Mouse (Mus musculus) liver, embryonic 16.5 days (tissue): Measurements from ENCODE around the gene Ackr2. TPM values are rescaled to one million over a fixed set of nuclear protein-coding genes. Genes with fewer than 3 reads are reported as not detected.

Experiments used
- ATAC-seq: fragments of 200-750 bp; cut with Nextera tagmentation; 2 replicates; pipeline ENCODE4 v1.8.0; 2017; ENCODE audit warnings: low read depth, mild to moderate bottlenecking, moderate number of reproducible peaks, moderate library complexity
- H3K27ac ChIP-seq: fragments of 300-500 bp; sonication (generic); 2 replicates; pipeline ENCODE4 v1.5.1; 2014; ENCODE audit warnings: mild to moderate bottlenecking, low read length
- H3K27me3 ChIP-seq: fragments of 300-500 bp; sonication (generic); 2 replicates; pipeline ENCODE4 v1.6.1; 2014; ENCODE audit warnings: low read depth, low read length, mixed read lengths; ENCODE audit not compliant: control insufficient read depth, insufficient read depth
- H3K36me3 ChIP-seq: fragments of 300-500 bp; sonication (generic); 2 replicates; pipeline ENCODE4 v1.6.1; 2014; ENCODE audit warnings: mild to moderate bottlenecking; ENCODE audit not compliant: control insufficient read depth, insufficient read depth
- H3K4me1 ChIP-seq: fragments of 300-500 bp; sonication (generic); 2 replicates; pipeline ENCODE4 v1.6.1; 2014; ENCODE audit warnings: low read depth, low read length, mixed read lengths; ENCODE audit not compliant: control insufficient read depth
- H3K4me2 ChIP-seq: fragments of 300-500 bp; sonication (generic); 2 replicates; pipeline ENCODE4 v1.6.1; 2014; ENCODE audit warnings: low read depth, low read length, mixed read lengths
- H3K4me3 ChIP-seq: fragments of 300-500 bp; sonication (generic); 2 replicates; pipeline ENCODE4 v1.5.1; 2014; ENCODE audit warnings: low read depth, mild to moderate bottlenecking, low read length
- H3K9ac ChIP-seq: fragments of 300-500 bp; sonication (generic); 2 replicates; pipeline ENCODE4 v1.6.1; 2014; ENCODE audit warnings: low read depth, low read length
- H3K9me3 ChIP-seq: fragments of 300-500 bp; sonication (generic); replicated peaks from 2 replicates; pipeline ENCODE4 v1.6.1; 2016; ENCODE audit warnings: low read length; ENCODE audit not compliant: control insufficient read depth
- WGBS: fragments of 180-500 bp; shearing (Covaris S2); extraction: QIAGEN DNeasy Blood & Tissue Kit; methylation state at CpG from one replicate; pipeline ENCODE4 v1.1.7; 2014; ENCODE audit not compliant: insufficient replicate concordance; 5-methylcytosine and 5-hydroxymethylcytosine counted together
- polyA plus RNA-seq: library from polyadenylated mRNA; unstranded; fragments of >200 nt; fragmentation: Nextera tagmentation; extraction: Ambion mirVana; gene quantifications from 2 replicates; pipeline ENCODE4 v1.2.1, GENCODE M21; 2015

The Ackr2 gene
- polyA plus RNA-seq, 1 experiment from 2014 or later = 0.72 TPM

- Histone ChIP-seq H3K4me3 (peak overlapping the region; percentile 20), H3K4me1 (peaks cover 7% of the 10 kb centered on the region), H3K36me3 (no peaks in the 10 kb centered on the region), H3K27me3 (no peaks in the 10 kb centered on the region), H3K27ac (peak overlapping the region; percentile 85), H3K4me2 (peak overlapping the region; percentile 33), H3K9ac (no peak overlapping the region), H3K9me3 (no peaks in the 10 kb centered on the region)
- peak; percentile 81 for ATAC-seq
- WGBS = 50% methylated on average over 8 of the region's 8 CpGs
These were observed 25.3 kb downstream of the Ackr2 start for GRCm38 (mm10) chr9:121923443-121923842.

GRCm38 (mm10) chr9:121923906-121924305, 25.8 kb downstream of the Ackr2 start:
- H3K9me3 ChIP-seq = no peaks in the 10 kb centered on the region
- H3K27ac ChIP-seq = peak overlapping the region; percentile 85
- no peaks in the 10 kb centered on the region for H3K27me3 ChIP-seq
- peaks cover 7% of the 10 kb centered on the region for H3K4me1 ChIP-seq
- ATAC-seq = peak; percentile 10; the same call in 1 of the 2 replicates
- 65% methylated on average over 5 of the region's 5 CpGs for WGBS
- H3K4me2 ChIP-seq = peak overlapping the region; percentile 33
- peak overlapping the region; percentile 20 for H3K4me3 ChIP-seq
- H3K9ac ChIP-seq = peak overlapping the region; percentile 10; the same call in 1 of the 2 replicates
- H3K36me3 ChIP-seq = no peaks in the 10 kb centered on the region

- H3K27ac ChIP-seq = peak overlapping the region; percentile 85; the same call in 1 of the 2 replicates
- H3K36me3 ChIP-seq = no peaks in the 10 kb centered on the region
- H3K4me2 ChIP-seq = no peak overlapping the region
- H3K9me3 ChIP-seq = no peaks in the 10 kb centered on the region
- H3K4me3 ChIP-seq = no peak overlapping the region
- no peak overlapping the region for H3K9ac ChIP-seq
- H3K27me3 ChIP-seq = no peaks in the 10 kb centered on the region
- no peak for ATAC-seq
- 58% methylated on average over 9 of the region's 9 CpGs for WGBS
- peaks cover 7% of the 10 kb centered on the region for H3K4me1 ChIP-seq
These were observed 26.9 kb downstream of the Ackr2 start for GRCm38 (mm10) chr9:121924901-121925560.

GRCm38 (mm10) chr9:121925959-121926358, 27.8 kb downstream of the Ackr2 start:
- H3K9ac ChIP-seq = no peak overlapping the region
- H3K27me3 ChIP-seq = no peaks in the 10 kb centered on the region
- H3K4me2 ChIP-seq = no peak overlapping the region
- H3K9me3 ChIP-seq = no peaks in the 10 kb centered on the region
- H3K27ac ChIP-seq = no peak overlapping the region; the same call in 1 of the 2 replicates
- peaks cover 7% of the 10 kb centered on the region for H3K4me1 ChIP-seq
- H3K36me3 ChIP-seq = no peaks in the 10 kb centered on the region
- H3K4me3 ChIP-seq = no peak overlapping the region
- 47% methylated on average over 8 of the region's 8 CpGs for WGBS
- no peak for ATAC-seq

- H3K9ac ChIP-seq = no peak overlapping the region
- no peaks in the 10 kb centered on the region for H3K36me3 ChIP-seq
- no peak overlapping the region for H3K4me3 ChIP-seq
- peaks cover 7% of the 10 kb centered on the region for H3K4me1 ChIP-seq
- H3K27ac ChIP-seq = peak overlapping the region; percentile 40
- H3K4me2 ChIP-seq = no peak overlapping the region
- no peaks in the 10 kb centered on the region for H3K9me3 ChIP-seq
- H3K27me3 ChIP-seq = no peaks in the 10 kb centered on the region
- ATAC-seq = peak; percentile 77
- WGBS = 35% methylated on average over 11 of the region's 11 CpGs
These were observed 28.7 kb downstream of the Ackr2 start for GRCm38 (mm10) chr9:121926634-121927405.

DNA sequence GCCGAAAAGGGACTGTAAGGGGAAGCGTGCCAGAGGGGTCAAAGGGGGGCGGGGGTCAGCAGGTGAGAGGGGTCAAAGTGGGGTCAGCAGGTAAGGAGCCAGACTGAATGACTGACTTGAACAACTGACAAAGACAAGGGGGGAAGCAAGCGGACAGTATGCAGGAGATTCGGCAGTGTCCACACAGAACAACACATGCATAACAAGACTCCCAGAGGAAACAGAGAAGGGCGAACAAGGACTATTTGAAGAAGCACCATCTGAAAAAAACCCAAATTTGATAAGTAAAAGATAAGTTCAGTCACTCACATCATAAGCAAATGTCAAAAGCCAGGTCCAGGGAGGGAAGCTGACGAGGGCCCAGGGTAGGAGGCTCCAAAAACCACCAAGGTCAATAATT, 29.6 kb downstream of the Ackr2 start:
- H3K4me3 ChIP-seq = no peak overlapping the region
- 59% methylated on average over 7 of the region's 7 CpGs for WGBS
- no peak overlapping the region for H3K27ac ChIP-seq
- no peaks in the 10 kb centered on the region for H3K9me3 ChIP-seq
- peaks cover 7% of the 10 kb centered on the region for H3K4me1 ChIP-seq
- no peak overlapping the region for H3K4me2 ChIP-seq
- no peaks in the 10 kb centered on the region for H3K36me3 ChIP-seq
- no peak overlapping the region for H3K9ac ChIP-seq
- H3K27me3 ChIP-seq = no peaks in the 10 kb centered on the region
- ATAC-seq = no peak

GRCm38 (mm10) chr9:121928498-121928897, 30.3 kb downstream of the Ackr2 start:
- Histone ChIP-seq H3K4me3 (no peak overlapping the region), H3K27ac (no peak overlapping the region), H3K4me1 (peaks cover 7% of the 10 kb centered on the region), H3K9ac (no peak overlapping the region), H3K4me2 (no peak overlapping the region), H3K9me3 (no peaks in the 10 kb centered on the region), H3K36me3 (no peaks in the 10 kb centered on the region), H3K27me3 (no peaks in the 10 kb centered on the region)
- 29% methylated on average over 2 of the region's 2 CpGs for WGBS
- ATAC-seq = no peak

- Histone ChIP-seq H3K27me3 (no peaks in the 10 kb centered on the region; the same call in 1 of the 2 replicates), H3K27ac (no peak overlapping the region), H3K36me3 (no peaks in the 10 kb centered on the region), H3K4me3 (no peak overlapping the region), H3K4me2 (no peak overlapping the region), H3K9ac (no peak overlapping the region), H3K9me3 (no peaks in the 10 kb centered on the region), H3K4me1 (no peaks in the 10 kb centered on the region)
- 65% methylated on average over 4 of the region's 4 CpGs for WGBS
- ATAC-seq = no peak
These were observed 36.7 kb downstream of the Ackr2 start for GRCm38 (mm10) chr9:121934856-121935255.

- Histone ChIP-seq H3K9me3 (no peaks in the 10 kb centered on the region), H3K4me3 (no peak overlapping the region), H3K4me1 (no peaks in the 10 kb centered on the region), H3K27me3 (no peaks in the 10 kb centered on the region; the same call in 1 of the 2 replicates), H3K36me3 (no peaks in the 10 kb centered on the region), H3K27ac (no peak overlapping the region), H3K4me2 (no peak overlapping the region), H3K9ac (no peak overlapping the region)
- ATAC-seq = 0 out of 2 replicates have a peak, but pooled peaks have one; percentile 13
- WGBS = 50% methylated on average over 1 of the region's 1 CpGs
These were observed 38.8 kb downstream of the Ackr2 start for GRCm38 (mm10) chr9:121936952-121937351.
